Mouse (Mus musculus) embryonic facial prominence, embryonic 11.5 days (tissue): ENCODE results near the gene RPS10-NUDT3. TPM values are rescaled to one million over a fixed set of nuclear protein-coding genes. Genes with fewer than 3 reads are reported as not detected.

ENCODE experiments used
- ATAC-seq: fragments of 200-750 bp; cut with Nextera tagmentation; replicated peaks from 2 replicates; pipeline ENCODE4 v1.8.0; 2017; ENCODE audit warnings: low read depth; ENCODE audit not compliant: insufficient number of reproducible peaks, low FRiP score, low TSS enrichment
- DNase-seq: peaks from one replicate; pipeline ENCODE4 v3.0.0-alpha.2; 2015; ENCODE audit warnings: low spot score
- H3K27ac ChIP-seq: fragments of 300-500 bp; sonication (generic); replicated peaks from 2 replicates; pipeline ENCODE4 v1.5.1; 2014; ENCODE audit warnings: mild to moderate bottlenecking, low read depth, low read length, control low read depth
- H3K27me3 ChIP-seq: fragments of 300-500 bp; sonication (generic); 2 replicates; pipeline ENCODE4 v1.6.1; 2014; ENCODE audit warnings: mild to moderate bottlenecking, low read length, moderate library complexity, mixed read lengths; ENCODE audit not compliant: control insufficient read depth, insufficient read depth
- H3K36me3 ChIP-seq: fragments of 300-500 bp; sonication (generic); replicated peaks from 2 replicates; pipeline ENCODE4 v1.6.1; 2014; ENCODE audit warnings: low read depth, mild to moderate bottlenecking, low read length, moderate library complexity, mixed read lengths; ENCODE audit not compliant: control insufficient read depth, insufficient read depth
- H3K4me1 ChIP-seq: fragments of 300-500 bp; sonication (generic); 2 replicates; pipeline ENCODE4 v1.6.1; 2014; ENCODE audit warnings: low read length, mixed read lengths; ENCODE audit not compliant: control insufficient read depth, insufficient read depth
- H3K4me2 ChIP-seq: fragments of 300-500 bp; sonication (generic); 2 replicates; pipeline ENCODE4 v1.6.1; 2014; ENCODE audit warnings: low read depth, mild to moderate bottlenecking, control low read depth, low read length, moderate library complexity
- H3K4me3 ChIP-seq: fragments of 300-500 bp; sonication (generic); 2 replicates; pipeline ENCODE4 v1.5.1; 2014; ENCODE audit warnings: low read depth, low read length, control low read depth
- H3K9ac ChIP-seq: fragments of 300-500 bp; sonication (generic); replicated peaks from 2 replicates; pipeline ENCODE4 v1.6.1; 2014; ENCODE audit warnings: mild to moderate bottlenecking, control low read depth, low read length
- H3K9me3 ChIP-seq: fragments of 300-500 bp; sonication (generic); replicated peaks from 2 replicates; pipeline ENCODE4 v1.6.1; 2016; ENCODE audit warnings: mild to moderate bottlenecking, low read length, inconsistent platforms, mixed read lengths; ENCODE audit not compliant: control insufficient read depth
- WGBS: fragments of 180-500 bp; shearing (Covaris S2); extraction: QIAGEN DNeasy Blood & Tissue Kit; methylation state at CpG from one replicate; pipeline ENCODE4 v1.1.7; 2014; 5-methylcytosine and 5-hydroxymethylcytosine counted together
- polyA plus RNA-seq: library from polyadenylated mRNA; unstranded; fragments of >200 nt; fragmentation: Nextera tagmentation; extraction: Ambion mirVana; gene quantifications from 2 replicates; pipeline ENCODE4 v1.2.1, GENCODE M21; 2014

Gene RPS10-NUDT3
- polyA plus RNA-seq, 1 experiment from 2014 or later: not detected

GRCm38 (mm10) chr17:27596376-27597190 lies 38.4 kb downstream of the RPS10-NUDT3 start:
- WGBS: 80% methylated on average over 21 of the region's 21 CpGs
- ATAC-seq: 0 out of 2 replicates have a peak, but pooled peaks have one; percentile 25
- no peak for DNase-seq
- no peaks in the 10 kb centered on the region for H3K27me3 ChIP-seq
- H3K9me3 ChIP-seq: no peaks in the 10 kb centered on the region
- H3K36me3 ChIP-seq: peaks cover 16% of the 10 kb centered on the region
- no peak overlapping the region for H3K27ac ChIP-seq
- H3K4me1 ChIP-seq: no peaks in the 10 kb centered on the region
- H3K4me2 ChIP-seq: no peak overlapping the region
- H3K9ac ChIP-seq: no peak overlapping the region
- no peak overlapping the region for H3K4me3 ChIP-seq

- H3K4me1 ChIP-seq: no peaks in the 10 kb centered on the region
- no peak overlapping the region; the same call in none of the 2 replicates for H3K9ac ChIP-seq
- DNase-seq (no peak), ATAC-seq (no peak)
- no peak overlapping the region for H3K4me2 ChIP-seq
- peaks cover 16% of the 10 kb centered on the region for H3K36me3 ChIP-seq
- H3K9me3 ChIP-seq: no peaks in the 10 kb centered on the region
- no peak overlapping the region for H3K27ac ChIP-seq
- 90% methylated on average over 15 of the region's 15 CpGs for WGBS
- H3K27me3 ChIP-seq: no peaks in the 10 kb centered on the region
- no peak overlapping the region for H3K4me3 ChIP-seq
These were observed 39.2 kb downstream of the RPS10-NUDT3 start for GRCm38 (mm10) chr17:27595659-27596375.

- Histone ChIP-seq H3K9me3 (no peaks in the 10 kb centered on the region), H3K4me3 (no peak overlapping the region), H3K36me3 (peaks cover 16% of the 10 kb centered on the region), H3K4me1 (no peaks in the 10 kb centered on the region), H3K9ac (no peak overlapping the region), H3K27me3 (no peaks in the 10 kb centered on the region), H3K4me2 (no peak overlapping the region), H3K27ac (no peak overlapping the region)
- WGBS: 94% methylated on average over 7 of the region's 7 CpGs
- ATAC-seq (no peak), DNase-seq (no peak)
These were observed 42.5 kb downstream of the RPS10-NUDT3 start for GRCm38 (mm10) chr17:27592565-27592910.

GRCm38 (mm10) chr17:27591826-27592564 lies 43.0 kb downstream of the RPS10-NUDT3 start:
- Histone ChIP-seq H3K4me3 (no peak overlapping the region), H3K36me3 (peaks cover 16% of the 10 kb centered on the region), H3K4me2 (no peak overlapping the region), H3K27ac (no peak overlapping the region), H3K9ac (no peak overlapping the region), H3K4me1 (no peaks in the 10 kb centered on the region), H3K9me3 (no peaks in the 10 kb centered on the region), H3K27me3 (no peaks in the 10 kb centered on the region)
- WGBS: 87% methylated on average over 12 of the region's 12 CpGs
- no peak for ATAC-seq
- no peak for DNase-seq

- peaks cover 3% of the 10 kb centered on the region for H3K36me3 ChIP-seq
- ATAC-seq (no peak), DNase-seq (no peak)
- no peak overlapping the region for H3K4me3 ChIP-seq
- H3K9me3 ChIP-seq: no peaks in the 10 kb centered on the region
- no peaks in the 10 kb centered on the region for H3K27me3 ChIP-seq
- no peaks in the 10 kb centered on the region for H3K4me1 ChIP-seq
- no peak overlapping the region for H3K4me2 ChIP-seq
- no peak overlapping the region for H3K9ac ChIP-seq
- no peak overlapping the region for H3K27ac ChIP-seq
- WGBS: 80% methylated on average over 8 of the region's 8 CpGs
These were observed 46.8 kb downstream of the RPS10-NUDT3 start for GRCm38 (mm10) chr17:27588231-27588630.

GRCm38 (mm10) chr17:27587252-27587651 lies 47.8 kb downstream of the RPS10-NUDT3 start:
- 80% methylated on average over 12 of the region's 12 CpGs for WGBS
- peaks cover 4% of the 10 kb centered on the region for H3K36me3 ChIP-seq

GRCm38 (mm10) chr17:27586661-27587060 lies 48.4 kb downstream of the RPS10-NUDT3 start:
- H3K36me3 ChIP-seq: peaks cover 4% of the 10 kb centered on the region
- DNase-seq: no peak
- no peak overlapping the region for H3K4me2 ChIP-seq
- H3K27me3 ChIP-seq: no peaks in the 10 kb centered on the region
- no peak for ATAC-seq
- H3K9ac ChIP-seq: no peak overlapping the region
- H3K4me3 ChIP-seq: no peak overlapping the region
- H3K4me1 ChIP-seq: no peaks in the 10 kb centered on the region
- no peaks in the 10 kb centered on the region for H3K9me3 ChIP-seq
- WGBS: 80% methylated on average over 9 of the region's 9 CpGs
- no peak overlapping the region for H3K27ac ChIP-seq

More at GRCm38 (mm10) chr17:27587252-27587651, 47.8 kb downstream of the RPS10-NUDT3 start:
- Histone ChIP-seq H3K27ac (no peak overlapping the region), H3K9ac (no peak overlapping the region), H3K4me1 (no peaks in the 10 kb centered on the region), H3K4me2 (no peak overlapping the region), H3K9me3 (no peaks in the 10 kb centered on the region), H3K4me3 (no peak overlapping the region), H3K27me3 (no peaks in the 10 kb centered on the region)
- ATAC-seq (no peak), DNase-seq (no peak)
